Mouse (Mus musculus): ENCODE measurements around the gene Zfp286. TPM values are rescaled to one million over a fixed set of nuclear protein-coding genes. Genes with fewer than 3 reads are reported as not detected.

The Zfp286 gene
- 3.1 TPM for polyA plus RNA-seq (2017; shearing (Covaris generic))

DNA sequence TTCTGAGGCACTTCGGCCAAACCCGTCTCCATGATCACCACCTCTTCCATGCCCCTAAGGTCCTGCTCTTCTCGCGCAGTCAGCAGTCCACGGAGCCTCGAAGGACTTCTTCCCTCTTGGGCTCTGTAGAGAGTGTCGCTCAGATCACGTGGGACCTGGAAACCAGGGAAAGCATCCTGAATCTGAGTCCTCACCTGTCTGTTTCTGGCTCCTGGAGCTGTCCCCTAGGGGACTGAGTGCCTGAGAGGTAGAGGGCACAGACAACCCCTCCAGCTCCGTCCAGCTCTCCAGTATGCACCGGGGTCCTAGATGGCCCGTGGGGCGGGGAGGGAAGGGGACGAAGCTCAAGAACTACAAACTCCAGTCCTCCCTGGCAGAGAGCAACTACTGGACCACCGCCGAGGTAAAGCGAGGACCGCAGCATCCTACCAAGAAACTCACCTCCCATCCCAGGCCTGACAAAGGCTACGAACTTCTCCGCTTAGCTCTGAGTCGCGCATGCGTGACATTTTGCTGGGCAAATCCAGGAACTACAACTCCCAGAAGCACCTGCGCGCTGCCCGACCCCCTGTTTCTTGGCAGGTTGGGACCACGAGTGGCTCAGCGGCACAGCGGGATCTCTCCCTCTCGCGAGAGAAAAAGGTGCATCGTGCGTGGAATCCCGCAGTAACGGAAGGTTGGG lies at the start of gene Zfp286:
Zfp286 (minus strand) TSS at position 528 of the 682 bp plus-strand sequence.

DNA sequence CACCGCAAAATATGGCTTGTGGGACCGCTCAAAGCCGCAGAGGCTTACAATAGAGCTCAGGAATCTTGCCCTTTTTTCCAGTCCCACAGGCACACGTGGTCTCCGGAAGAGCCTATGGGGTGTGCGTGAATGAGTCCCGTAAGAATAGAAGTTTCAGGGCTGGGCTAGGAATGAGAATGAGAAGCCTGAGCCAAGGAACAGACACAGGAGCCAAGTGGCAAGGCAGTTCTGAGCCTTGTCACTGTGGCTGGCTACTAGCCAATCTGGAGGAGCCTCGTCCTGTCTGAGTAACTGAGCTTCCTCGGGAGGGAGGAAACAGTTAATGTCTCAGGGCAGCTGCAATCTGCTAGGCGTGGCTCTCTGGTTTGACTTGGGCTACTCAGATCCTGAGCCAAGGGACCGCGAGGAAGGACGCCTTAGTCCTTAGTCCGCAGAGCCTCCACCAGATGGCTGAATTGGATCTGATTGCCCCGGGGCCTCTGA lies 30.8 kb upstream of the Zfp286 start, which contains the start of gene Trim16:
Trim16 (plus strand) TSS at position 173 of the 483 bp plus-strand sequence.

DNA sequence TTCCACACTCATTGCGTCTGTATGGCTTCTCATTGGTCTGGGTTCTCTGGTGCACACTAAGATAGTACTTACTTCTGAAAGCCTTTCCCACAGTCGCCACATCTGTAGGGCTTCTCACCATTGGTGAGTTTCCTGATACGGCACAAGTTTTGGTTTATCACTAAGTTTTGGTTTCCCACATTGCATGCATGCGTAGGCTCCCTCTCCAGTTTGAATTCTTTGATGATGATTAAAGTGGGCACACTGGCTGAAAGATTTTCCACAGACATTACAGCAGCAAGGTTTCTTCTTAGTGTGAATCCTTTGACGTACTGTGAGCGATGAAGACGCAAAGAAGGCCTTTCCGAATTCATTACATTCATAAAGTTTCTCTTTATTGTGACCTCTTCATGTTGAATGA lies 36.5 kb downstream of the Zfp286 start, which contains the start of gene Gm10428:
Gm10428 (plus strand) TSS at position 321 of the 400 bp plus-strand sequence.

DNA sequence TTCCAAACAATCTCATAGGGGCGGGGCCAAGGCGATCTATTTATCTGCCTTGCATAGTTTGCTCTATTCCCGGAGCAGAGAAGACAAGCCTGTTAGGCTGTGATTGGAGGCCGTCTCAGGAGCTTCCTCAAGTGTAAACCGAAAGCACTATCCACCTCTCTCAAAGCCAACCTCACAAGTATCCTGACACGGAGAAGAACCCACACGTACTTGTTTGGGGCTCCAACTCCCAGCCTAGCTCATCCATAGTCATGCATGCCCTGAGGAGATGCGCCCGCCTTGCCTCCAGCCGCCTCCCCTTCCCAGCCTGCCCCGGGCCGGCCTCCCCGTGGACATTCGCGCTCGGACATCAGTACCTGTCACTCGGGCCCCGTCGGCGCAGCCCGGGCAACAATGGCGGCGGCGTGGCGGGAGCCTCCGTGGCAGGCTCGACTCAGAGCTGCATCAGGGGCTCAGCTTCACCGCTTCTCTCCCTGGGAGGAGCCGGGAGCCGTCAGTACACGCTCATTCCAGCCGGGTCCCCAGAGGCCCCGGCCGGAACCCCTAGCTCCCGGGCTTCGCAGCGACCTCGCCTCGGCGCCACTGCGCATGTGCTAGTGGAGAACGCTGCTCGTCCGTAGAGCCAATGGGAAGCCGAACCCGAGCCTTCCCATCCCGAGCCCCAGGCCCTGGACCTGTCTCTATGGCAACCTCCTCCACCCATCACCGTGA lies 57.8 kb downstream of the Zfp286 start, which contains the start of gene Zfp287:
Zfp287 (minus strand) TSS at position 595 of the 711 bp plus-strand sequence.

Other genes with a start within 250 kb of the Zfp286 start
- gene Ubb, start 238.3 kb downstream of the Zfp286 start, polyA plus RNA-seq (2017; shearing (Covaris generic)) = 3,020 TPM
- 102 TPM for gene Trpv2, start 215.0 kb downstream of the Zfp286 start, polyA plus RNA-seq (2017; shearing (Covaris generic))
- 3.3 TPM for gene Lrrc75a, start 140.9 kb downstream of the Zfp286 start, polyA plus RNA-seq (2017; shearing (Covaris generic))
- gene Mmgt2, start 140.8 kb downstream of the Zfp286 start, polyA plus RNA-seq (2017; shearing (Covaris generic)) = 47.9 TPM
- 34.8 TPM for gene Zfp287, start 57.6 kb downstream of the Zfp286 start, polyA plus RNA-seq (2017; shearing (Covaris generic))
- not detected for gene Gm10428, start 36.4 kb downstream of the Zfp286 start, polyA plus RNA-seq (2017; shearing (Covaris generic))
- 3.8 TPM for gene Trim16, start 30.8 kb upstream of the Zfp286 start, polyA plus RNA-seq (2017; shearing (Covaris generic))
- gene Fbxw10, start 57.6 kb upstream of the Zfp286 start, polyA plus RNA-seq (2017; shearing (Covaris generic)) = 5.2 TPM
- gene Tvp23b, start 90.0 kb upstream of the Zfp286 start, polyA plus RNA-seq (2017; shearing (Covaris generic)) = 53.5 TPM
- gene Cdrt4, start 161.7 kb upstream of the Zfp286 start, polyA plus RNA-seq (2017; shearing (Covaris generic)) = not detected

All from CD4-positive, CD25-positive, alpha-beta regulatory T cell, adult 9 weeks (primary cell).